Mouse (Mus musculus): ENCODE results near the gene Gch1.
A peak's percentile ranks its signal among the peaks of the same experiment; 100 is the strongest.
"Not testable (repeated sequence)": the region's sequence is repeated elsewhere in the genome, so short reads cannot be mapped to it uniquely, and the experiment has no call there.

Gene Gch1

DNA sequence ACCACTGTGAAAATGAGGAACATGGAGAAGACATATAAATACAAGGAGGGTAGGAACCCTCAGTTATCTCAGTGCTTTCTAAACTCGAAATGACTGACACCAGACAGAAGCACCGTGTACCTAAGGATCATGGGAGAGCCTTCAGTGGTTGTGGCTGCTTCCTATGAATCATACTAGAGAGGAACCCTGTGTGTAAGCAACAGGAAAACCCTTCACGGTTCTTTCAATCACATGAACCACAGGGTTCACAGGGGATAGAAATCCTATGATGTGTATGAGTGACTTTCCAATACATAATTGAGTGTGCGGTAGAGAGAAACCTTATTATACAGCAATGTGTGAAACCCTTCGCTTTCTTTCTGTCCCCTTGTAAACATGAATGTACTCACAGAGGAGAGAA, 24.1 kb downstream of the Gch1 start:
- DNase-seq (ENCODE audit: low read depth, low spot score), result no peak

DNA sequence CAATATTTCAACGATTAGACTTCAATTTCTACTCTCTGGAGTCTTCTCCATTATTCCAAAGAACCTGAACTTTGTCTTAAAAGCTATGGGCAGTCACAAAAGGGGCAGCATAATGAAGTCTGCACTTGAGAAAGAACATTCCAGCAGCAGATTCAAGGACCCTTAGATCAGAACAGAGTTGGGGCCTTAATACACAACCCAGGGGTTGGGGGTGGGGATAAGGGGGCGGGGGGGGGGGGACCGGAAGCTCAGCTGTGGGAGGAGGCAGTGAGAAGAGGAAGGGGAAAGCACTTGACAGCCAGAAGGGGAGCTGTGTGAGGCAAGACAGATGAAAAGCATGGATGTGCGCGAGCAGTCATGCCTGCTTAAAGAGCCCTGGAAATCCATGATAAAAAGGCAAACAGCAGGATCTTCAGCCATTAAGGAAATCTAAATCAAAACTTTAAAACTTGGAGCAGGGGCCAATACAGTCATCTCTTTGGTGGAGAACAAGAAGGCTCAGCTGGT, 27.2 kb downstream of the Gch1 start:
- DNase-seq (ENCODE audit: low read depth, low spot score), result no peak

DNA sequence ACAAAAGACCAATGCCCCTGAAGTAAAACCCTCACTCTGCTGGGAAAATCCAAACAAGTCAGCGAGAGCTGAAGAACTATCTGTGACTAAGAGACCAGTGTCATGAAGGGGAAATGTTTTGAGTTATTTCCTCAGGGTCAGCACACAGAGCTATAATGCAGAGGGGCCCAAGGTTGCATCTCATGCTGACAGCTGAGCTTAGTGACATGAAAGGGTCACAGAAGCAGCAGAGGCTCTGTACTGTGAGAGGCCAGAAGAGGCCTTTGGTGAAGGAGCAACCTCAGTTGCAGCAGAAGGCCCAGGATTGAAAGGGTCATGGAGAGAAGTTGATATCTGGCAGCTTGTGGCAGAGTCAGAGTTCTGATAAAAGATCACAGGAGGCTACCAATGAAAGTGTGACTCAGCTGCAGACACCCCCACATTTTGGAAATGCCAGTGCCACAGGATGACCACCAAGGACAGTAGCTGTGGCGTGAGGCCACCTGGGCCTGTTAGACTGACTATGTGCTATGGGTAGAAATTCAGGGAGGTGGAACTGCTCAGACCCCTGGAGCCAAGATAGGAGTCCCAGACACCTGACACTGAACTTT, 29.1 kb downstream of the Gch1 start:
- no peak for DNase-seq (ENCODE audit: low read depth, low spot score)

DNA sequence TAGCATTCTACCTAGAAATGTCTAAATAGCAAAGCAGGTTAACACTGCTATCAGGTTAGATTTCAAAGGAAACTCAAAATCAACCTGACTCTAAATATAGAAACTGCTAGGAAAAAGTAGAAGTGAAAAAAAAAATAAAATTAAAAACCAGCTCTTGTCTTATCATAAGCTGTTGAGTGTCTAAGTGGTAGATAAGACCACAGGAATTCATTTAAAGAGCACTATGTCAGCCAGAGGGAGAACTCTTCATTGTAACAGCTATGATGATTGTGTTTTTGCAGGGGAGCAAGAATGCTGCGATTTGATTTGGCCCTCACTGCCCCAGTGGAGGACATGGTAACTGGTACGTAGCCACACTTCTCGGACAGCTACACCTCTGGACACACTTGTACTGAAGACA, 34.9 kb downstream of the Gch1 start:
- DNase-seq (ENCODE audit: low read depth, low spot score), result no peak

DNA sequence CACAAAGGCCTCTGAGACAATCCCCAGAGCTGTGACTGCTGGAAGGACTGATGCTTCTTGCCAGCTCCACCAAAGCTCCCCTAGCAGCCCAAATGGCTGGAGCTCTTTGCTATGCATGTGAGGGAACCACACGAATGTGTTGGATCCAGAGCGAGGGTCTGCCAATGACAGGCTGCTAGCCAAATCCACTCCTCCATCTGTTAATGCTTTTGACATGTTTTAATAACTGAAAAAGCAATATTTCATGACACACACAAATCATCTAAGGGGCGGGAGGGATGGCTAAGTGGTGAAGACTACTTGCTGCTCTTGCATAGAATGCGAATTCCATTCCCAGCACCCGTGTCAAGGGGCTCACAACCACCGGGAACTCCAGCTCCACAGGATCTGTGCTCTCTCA, 37.9 kb downstream of the Gch1 start:
- DNase-seq (ENCODE audit: low read depth, low spot score), result no peak

DNA sequence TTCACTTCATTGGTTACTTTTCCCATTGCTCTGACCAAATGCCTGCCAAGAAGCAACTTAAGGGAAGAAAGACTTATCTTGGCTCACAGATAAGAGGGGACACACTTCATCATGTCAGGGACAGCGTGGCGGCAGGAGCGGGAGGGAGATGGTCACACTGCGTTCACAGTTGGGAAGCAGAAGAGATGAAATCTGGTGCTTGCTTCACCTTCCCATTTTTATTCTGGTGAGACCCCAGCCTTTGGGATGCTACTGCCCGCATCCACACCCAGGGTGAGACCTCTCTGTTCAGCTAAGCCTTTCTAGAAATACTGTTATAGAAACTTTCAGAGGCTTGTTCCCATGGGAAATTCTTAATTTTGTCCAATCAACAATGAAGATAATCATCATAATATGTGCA, 44.9 kb downstream of the Gch1 start:
- no peak for DNase-seq (ENCODE audit: low read depth, low spot score)

DNA sequence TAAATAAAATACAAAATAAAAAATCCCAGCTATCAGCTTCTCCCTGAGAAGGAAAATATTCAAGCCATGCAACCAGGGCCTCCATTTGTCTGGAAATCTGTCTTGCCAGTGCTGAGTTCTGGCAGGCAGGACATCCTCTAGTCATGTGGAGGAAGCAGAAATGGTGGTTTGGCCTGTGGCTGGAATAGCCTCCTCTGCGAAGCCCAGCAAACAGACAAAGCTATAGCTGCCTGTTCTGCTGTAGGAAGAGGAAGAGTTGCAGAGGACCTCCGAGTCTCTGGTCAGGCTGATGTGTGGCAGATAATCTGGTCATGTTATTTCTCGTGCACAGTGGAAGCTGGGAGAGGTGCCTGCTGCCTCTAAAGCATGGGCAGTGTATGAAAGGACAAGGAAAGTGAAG, 50.4 kb downstream of the Gch1 start:
- DNase-seq (ENCODE audit: low read depth, low spot score), result no peak

DNA sequence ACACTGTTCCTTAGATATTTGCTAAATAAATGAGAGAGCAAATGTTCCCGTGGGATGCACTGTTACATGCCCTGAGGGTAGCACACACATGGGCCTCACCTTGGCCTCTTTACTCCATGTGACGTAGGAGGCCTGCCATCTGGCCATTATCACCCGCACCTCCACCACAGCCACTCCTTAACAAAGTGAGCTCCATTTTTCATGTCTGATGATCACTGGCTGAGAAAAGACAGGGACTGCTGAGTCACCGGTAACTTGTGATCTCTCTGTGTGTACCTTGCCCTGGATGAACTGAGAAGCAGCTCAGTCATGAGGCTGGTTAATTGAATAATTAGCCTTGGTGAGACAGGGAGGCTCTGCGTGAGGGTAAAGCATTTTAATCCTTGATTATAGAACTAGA, 52.6 kb downstream of the Gch1 start:
- DNase-seq (ENCODE audit: low read depth, low spot score), result no peak

DNA sequence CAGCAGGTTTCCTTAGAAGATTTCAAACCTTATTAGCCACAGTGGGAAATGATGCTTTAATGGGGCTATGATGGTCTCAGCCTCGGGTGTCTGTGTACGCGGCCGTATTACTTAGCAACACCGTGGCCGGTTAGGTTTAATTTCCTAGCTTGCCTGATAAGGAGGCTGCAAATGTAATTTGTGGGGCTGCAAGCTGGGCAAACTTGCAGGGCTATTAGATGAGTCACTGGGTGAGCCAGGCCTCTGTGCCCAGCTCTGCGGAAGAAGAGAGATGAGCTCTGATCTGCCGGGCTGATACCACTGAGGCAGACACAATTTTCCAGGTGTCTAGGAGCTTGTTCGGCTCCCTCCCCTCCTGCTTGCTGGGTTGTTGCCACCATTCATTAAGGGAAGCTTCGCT, 55.3 kb downstream of the Gch1 start:
- DNase-seq (ENCODE audit: low read depth, low spot score), result no peak

DNA sequence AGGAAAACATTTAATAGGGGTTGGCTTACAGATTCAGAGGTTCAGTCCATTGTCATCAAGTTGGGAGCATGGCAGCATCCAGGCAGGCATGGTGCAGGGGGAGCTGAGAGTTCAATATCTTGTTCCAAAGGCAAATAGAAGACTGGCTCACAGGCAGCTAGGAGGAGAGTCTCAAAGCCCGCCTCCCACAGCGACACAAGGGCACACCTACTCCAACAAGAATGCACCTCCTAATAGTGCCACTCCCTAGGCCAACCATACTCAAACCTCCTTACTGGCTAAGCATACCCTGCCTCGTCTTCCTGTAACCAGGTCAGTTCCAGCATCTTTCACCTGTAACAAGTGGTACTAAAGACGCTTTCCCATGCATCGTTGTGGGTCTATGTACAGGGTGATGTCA, 61.2 kb downstream of the Gch1 start:
- DNase-seq (ENCODE audit: low read depth, low spot score), result no peak

DNA sequence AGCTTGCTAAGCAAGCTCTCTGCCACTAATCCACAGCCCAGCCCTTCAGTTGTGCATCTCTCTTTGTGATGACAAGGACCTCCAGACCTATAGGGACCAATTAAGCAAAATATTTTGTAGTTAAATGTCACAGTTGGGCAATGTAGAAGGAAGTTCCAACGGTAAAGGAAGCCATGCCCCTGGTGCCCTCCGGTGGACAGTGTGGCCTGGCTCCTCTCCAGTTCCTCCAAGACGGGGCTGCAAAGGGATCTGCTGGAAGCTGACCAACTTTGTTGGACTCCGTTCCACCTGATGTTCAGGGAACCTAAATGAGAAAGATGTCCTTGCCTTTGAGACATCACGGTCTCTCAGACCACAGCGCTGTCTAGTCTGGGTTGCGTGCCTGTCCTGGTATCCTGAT, 71.7 kb downstream of the Gch1 start:
- no peak for DNase-seq (ENCODE audit: low read depth, low spot score)

DNA sequence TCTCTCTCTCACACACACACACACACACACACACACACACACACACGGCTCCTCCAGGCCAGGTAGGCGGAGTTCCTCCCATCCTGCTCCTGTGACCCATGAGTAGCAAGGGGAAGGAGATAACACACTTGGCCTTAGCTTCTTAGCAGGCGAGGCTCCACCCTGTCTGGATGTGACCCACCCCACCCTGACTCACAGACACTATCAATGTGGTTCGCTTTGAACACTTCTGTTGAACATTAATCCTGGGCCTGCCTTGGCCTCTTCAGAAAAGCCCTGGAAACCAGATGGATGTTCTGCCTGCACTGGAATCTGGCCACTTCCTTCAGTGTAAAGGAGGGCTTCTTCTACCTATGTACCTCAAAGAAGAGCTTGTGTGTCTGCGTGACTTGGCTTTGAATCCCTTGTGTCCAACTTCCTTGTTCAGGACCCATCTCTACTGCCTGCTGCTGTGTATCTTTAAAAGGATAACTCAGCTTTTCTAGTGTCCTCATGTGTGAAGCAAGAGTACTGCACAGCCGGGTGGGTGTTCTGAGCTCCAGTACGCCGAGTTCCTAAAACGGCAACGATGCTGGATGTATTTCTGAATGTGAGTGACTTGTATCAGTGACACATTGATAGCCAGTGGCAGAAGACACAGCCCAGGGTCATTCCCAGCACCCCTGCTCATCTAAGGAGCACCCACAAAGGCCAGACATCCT, 73.0 kb downstream of the Gch1 start:
- no peak for DNase-seq (ENCODE audit: low read depth, low spot score)

DNA sequence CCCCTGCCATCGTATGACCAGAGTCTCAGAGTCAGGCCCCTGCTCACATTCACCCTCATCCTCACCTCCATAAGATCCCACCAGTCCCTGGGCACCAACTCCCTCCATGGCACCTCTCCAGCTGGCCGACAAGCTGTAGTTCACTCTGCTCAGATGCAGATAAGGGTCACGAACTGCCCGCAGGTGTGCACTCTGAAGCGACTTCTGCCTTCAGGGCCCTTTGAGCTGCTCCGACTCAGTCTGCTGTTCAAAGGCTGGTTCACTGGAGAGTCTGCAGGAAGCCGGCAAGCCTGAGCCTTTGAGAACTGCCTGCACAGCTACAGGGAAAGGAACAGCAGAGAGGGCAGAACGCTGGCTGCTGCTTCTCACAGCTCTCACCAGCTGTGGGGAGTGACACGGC, 74.1 kb downstream of the Gch1 start:
- DNase-seq (ENCODE audit: low read depth, low spot score), result no peak

DNA sequence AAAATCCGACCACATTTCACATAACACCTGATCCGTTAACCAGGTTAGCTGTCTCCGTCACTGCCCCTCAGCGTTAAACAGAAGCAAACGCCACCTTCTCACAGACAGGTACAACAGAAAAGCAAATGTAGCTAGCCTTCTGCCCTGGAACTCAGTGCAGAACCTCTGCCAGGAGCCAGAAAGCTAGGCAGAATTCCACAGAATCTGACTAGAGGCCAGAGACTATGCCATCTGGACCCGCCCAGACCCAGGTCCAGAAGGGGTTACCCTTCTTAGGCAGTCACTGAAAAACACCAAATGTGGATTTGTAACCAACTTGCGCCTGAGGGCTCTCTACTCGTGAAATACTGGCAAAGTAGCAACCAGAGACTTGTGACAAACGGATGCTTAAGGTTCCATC, 77.9 kb downstream of the Gch1 start:
- peak; percentile 16 for DNase-seq (ENCODE audit: low read depth, low spot score)

DNA sequence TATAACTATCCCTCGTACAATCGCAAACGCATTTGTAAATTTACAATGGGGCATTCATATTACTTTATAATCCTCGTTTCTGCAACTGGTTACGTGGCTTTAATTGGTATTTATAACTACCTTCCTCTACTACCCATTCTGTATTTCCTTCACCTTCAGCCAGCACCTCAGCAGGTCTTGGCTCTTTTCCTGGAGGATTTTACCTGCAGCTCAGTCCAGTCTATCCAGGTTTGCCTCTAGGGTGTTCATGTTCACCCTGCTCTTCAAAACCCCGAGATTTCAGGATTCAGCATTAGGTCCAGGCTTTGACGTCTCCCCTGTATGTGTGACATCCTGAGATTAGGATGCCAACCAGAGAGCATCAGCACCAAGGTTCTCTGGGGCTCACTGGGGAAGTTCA, 78.8 kb downstream of the Gch1 start:
- DNase-seq (ENCODE audit: low read depth, low spot score), result not testable (repeated sequence)

DNA sequence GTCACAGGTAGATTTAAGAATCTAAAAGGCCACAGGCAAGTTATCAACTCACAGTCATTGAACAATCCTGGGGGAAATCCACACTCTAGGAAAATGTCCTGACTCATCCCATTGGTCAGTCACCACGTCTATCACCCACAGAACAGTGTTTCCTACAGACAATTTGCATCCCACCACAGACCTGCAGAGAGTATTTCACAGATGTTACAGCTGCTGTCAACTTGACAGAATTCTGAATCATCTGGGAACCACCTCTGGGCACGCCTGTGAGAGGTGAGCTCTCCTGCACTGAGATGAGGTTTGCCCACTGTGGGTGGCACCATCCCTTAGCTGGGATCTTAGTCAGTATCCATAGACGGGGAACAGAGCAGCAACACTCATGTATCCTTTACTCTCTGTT, 81.8 kb downstream of the Gch1 start:
- no peak for DNase-seq (ENCODE audit: low read depth, low spot score)

DNA sequence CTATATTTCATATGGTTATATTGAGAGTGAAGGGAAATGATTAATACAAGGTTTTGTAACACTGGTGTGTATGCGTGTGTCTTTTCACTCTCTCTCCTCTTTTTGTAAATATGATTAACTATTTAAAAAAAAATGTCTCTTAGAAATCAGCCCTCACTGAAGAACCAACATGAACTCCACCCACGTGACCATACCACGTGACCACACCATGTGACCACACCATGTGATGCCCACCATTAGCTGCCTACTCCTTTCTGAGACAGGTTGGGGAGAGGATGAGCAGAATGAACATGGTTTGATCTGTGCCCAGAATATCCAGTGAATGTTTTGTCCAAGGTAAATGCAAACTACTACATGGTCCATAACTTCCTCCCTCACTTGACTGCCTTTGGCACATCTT, 83.5 kb downstream of the Gch1 start:
- DNase-seq (ENCODE audit: low read depth, low spot score), result no peak

DNA sequence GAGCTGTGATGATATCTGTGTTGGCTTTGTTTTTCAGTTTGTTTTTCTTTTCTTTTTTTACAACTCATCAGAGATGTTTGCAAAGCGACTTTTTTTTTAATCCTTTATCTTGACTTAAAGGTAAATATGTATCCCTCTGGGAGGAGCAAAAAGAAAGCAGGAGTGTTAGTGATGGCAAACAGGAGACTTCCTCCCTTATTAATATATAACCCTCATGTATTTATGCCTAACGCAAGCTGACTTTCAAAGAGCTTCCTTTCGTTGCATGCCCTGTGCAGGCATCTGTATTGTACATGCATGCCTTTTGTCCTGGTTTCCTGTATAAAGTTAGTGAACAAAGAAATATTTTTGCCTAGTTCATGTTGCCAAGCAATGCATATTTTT, 84.0 kb downstream of the Gch1 start:
- no peak for DNase-seq (ENCODE audit: low read depth, low spot score)

DNA sequence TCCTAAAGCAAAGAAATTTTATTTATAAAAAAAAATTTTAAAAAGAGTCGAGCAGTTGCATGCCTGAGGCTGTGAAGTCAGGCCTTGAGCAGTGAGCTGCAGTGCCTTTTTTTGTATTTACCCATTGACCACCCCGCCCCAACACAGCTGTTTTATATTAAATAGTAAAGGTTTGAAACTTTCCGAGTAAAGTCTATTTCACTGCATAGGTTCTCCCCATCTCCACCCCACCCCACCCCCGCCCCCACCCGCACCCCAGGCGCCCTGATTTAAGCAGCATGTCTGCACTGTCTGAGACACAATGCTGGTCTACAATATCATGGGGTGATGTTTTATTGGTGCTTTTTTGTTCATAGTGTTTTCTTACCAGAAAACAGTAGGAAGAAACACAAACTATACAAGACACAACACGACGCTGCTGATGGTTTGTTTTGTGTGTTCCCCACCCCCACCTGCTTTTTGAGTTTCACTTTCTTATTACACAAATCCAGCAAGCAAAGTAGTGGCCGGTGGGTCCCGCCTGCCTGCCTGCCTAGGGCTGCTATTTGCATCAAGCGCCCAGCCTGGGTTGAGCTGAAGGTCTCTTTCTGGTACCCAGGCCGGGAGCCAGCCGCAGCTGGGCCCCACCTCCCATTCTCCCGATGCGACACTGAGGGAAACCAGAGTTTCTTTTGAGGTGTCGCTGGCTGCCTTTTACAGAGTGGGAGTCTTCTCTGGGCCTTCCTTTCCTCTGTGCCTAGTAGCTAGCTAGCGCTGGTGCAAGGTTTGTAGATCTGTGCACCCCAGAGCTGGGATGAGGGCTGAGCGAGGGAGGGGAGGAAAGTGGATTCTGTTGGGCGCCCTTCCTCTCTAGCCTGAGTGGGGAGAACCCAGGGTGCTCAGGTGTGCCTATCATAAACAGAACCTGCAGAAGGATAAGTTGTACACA, 84.7 kb downstream of the Gch1 start:
- DNase-seq (ENCODE audit: low read depth, low spot score), result no peak

Measured in ZHBTc4 (cell line).